Mouse (Mus musculus): ENCODE measurements around the gene Zfp60.
"Not testable (repeated sequence)": the region's sequence is repeated elsewhere in the genome, so short reads cannot be mapped to it uniquely, and the experiment has no call there.

Zfp60 gene

DNA sequence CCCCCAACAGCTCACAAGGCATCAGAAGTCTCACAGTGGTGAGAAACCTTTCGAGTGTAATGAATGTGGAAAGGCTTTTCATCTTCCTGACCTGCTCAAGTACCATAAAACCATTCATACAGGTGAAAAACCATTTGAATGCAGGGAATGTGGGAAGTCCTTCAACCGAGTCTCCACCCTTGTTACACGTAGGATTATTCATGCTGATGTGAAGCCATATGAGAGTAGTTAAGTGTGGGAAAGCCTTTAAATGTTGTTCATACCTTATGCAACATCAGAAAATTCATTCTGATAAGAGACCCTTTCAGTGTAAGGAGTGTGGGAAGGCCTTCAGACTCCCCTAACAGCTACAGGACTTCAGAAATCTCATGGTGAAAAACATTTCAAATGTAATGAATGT lies 62.7 kb downstream of the Zfp60 start:
- DNase-seq (ENCODE audit: low spot score), result not testable (repeated sequence)

GRCm38 (mm10) chr7:27794566-27794965 lies 63.4 kb downstream of the Zfp60 start:
- no peak for DNase-seq (ENCODE audit: low spot score)

DNA sequence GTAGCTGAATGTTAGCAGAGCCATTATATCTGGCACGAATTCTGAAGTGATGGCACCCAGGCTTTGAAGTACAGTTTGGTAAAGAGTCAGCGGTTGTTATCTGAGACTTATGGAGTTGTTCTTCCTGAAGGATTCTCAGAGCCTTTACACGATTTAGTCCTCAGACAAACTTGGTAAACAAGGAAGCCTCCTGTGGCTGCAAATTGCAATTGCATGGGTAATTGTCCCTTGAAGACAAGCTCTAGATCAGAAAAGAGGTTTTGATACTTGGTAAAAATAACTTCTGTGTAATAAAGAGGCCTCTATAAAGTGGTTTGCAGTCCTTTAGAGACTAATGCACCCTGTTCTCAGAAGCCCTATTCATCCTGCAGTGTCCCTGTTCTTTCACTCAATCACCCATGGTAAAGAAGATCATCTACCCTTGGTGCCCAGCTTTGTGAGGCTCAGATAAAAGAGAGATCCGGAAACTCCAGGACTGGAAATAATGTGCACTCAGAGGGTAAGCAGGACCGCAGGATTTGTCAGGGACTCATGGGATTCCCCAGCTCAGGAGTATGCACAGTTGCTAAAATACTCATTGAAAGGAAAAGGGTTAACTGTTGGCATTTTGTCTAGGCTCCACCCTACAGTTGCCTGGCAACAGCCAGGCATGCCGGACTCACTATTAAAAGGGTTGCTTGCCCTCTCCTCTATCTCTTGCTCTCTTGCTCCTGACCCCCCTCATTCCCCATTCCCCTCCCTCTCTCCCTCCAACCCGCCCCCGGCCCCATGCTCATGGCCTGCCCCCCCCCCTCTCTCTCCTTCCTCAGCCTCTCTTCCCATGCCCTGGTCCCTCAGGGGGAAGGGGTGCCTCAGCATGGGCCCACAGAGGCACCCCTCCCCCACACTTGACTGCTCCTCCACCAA lies 67.0 kb downstream of the Zfp60 start:
- no peak for DNase-seq (ENCODE audit: low spot score)

- DNase-seq (ENCODE audit: low spot score), result no peak
These were observed 69.9 kb downstream of the Zfp60 start for GRCm38 (mm10) chr7:27801137-27801536.

GRCm38 (mm10) chr7:27802986-27803385 lies 71.8 kb downstream of the Zfp60 start:
- DNase-seq (ENCODE audit: low spot score), result no peak
